Mouse (Mus musculus): ENCODE measurements around the gene Fam189a2. TPM values are rescaled to one million over a fixed set of nuclear protein-coding genes. Genes with fewer than 3 reads are reported as not detected.

Fam189a2 gene
- not detected for polyA plus RNA-seq (2017; shearing (Covaris generic))

GRCm38 (mm10) chr19:24030871-24031556 lies at the start of gene Fam189a2:
Gene Fam189a2 (minus strand): TSS chr19:24031019.

Other genes starting within 250 kb of the Fam189a2 start
- 21.2 TPM for gene Tjp2, start 194.0 kb upstream of the Fam189a2 start, polyA plus RNA-seq (2017; shearing (Covaris generic))
- 20.3 TPM for gene Fxn, start 249.6 kb upstream of the Fam189a2 start, polyA plus RNA-seq (2017; shearing (Covaris generic))

Data from inflammation-experienced regulatory T-cells, adult 16 weeks (primary cell).